Mouse (Mus musculus): ENCODE data around the gene Copz2. TPM values are rescaled to one million over a fixed set of nuclear protein-coding genes. Genes with fewer than 3 reads are reported as not detected.

The Copz2 gene
- polyA plus RNA-seq, 1 experiment: 23.9 TPM

- TF ChIP-seq EP300 (IDR thresholded peaks at IDR 0.05; ENCODE audit: insufficient read depth, low read depth, low read length): no peak
- TF ChIP-seq CTCF (IDR thresholded peaks at IDR 0.05; ENCODE audit: low read depth, low read length): no peak
- no peak for TF ChIP-seq POLR2A (IDR thresholded peaks at IDR 0.05; ENCODE audit: insufficient read depth, low read length)
- Histone ChIP-seq H3K36me3 (ENCODE audit: control insufficient read depth, insufficient read depth, low read length, poor library complexity, severe bottlenecking) (peaks cover 19% of the 10 kb centered on the region), H3K27me3 (ENCODE audit: control insufficient read depth, insufficient read depth, low read length, poor library complexity, severe bottlenecking) (no peaks in the 10 kb centered on the region), H3K27ac (ENCODE audit: insufficient read depth, low read length) (peak overlapping the region; percentile 91), H3K4me1 (ENCODE audit: control insufficient read depth, insufficient read depth, low read length) (no peaks in the 10 kb centered on the region), H3K4me3 (ENCODE audit: low read depth, low read length) (peak overlapping the region; percentile 88), H3K9ac (ENCODE audit: low read depth, poor library complexity, severe bottlenecking) (peak overlapping the region; percentile 72), H3K9me3 (replicated peaks; ENCODE audit: control insufficient read depth, insufficient read depth, low read length, poor library complexity, severe bottlenecking) (no peaks in the 10 kb centered on the region)
These were observed 19.0 kb upstream of the Copz2 start for GRCm38 (mm10) chr11:96830539-96831216.

GRCm38 (mm10) chr11:96831516-96831915 is 18.2 kb upstream of the Copz2 start:
- no peaks in the 10 kb centered on the region for H3K27me3 ChIP-seq (ENCODE audit: control insufficient read depth, insufficient read depth, low read length, poor library complexity, severe bottlenecking)
- no peaks in the 10 kb centered on the region for H3K9me3 ChIP-seq (replicated peaks; ENCODE audit: control insufficient read depth, insufficient read depth, low read length, poor library complexity, severe bottlenecking)
- peak overlapping the region; percentile 49; the same call in 1 of the 2 replicates for H3K9ac ChIP-seq (ENCODE audit: low read depth, poor library complexity, severe bottlenecking)
- no peaks in the 10 kb centered on the region for H3K4me1 ChIP-seq (ENCODE audit: control insufficient read depth, insufficient read depth, low read length)
- H3K27ac ChIP-seq (ENCODE audit: insufficient read depth, low read length): peak overlapping the region; percentile 94
- peak overlapping the region; percentile 23; the same call in 1 of the 2 replicates for H3K4me3 ChIP-seq (ENCODE audit: low read depth, low read length)
- peaks cover 12% of the 10 kb centered on the region for H3K36me3 ChIP-seq (ENCODE audit: control insufficient read depth, insufficient read depth, low read length, poor library complexity, severe bottlenecking)
- TF ChIP-seq CTCF (IDR thresholded peaks at IDR 0.05; ENCODE audit: low read depth, low read length) (no peak), EP300 (IDR thresholded peaks at IDR 0.05; ENCODE audit: insufficient read depth, low read depth, low read length) (peak; percentile 42; the same call in 1 of the 2 replicates)

GRCm38 (mm10) chr11:96832541-96832940 is 17.1 kb upstream of the Copz2 start:
- TF ChIP-seq POLR2A (IDR thresholded peaks at IDR 0.05; ENCODE audit: insufficient read depth, low read length) (no peak), CTCF (IDR thresholded peaks at IDR 0.05; ENCODE audit: low read depth, low read length) (no peak), EP300 (IDR thresholded peaks at IDR 0.05; ENCODE audit: insufficient read depth, low read depth, low read length) (no peak)
- H3K9ac ChIP-seq (ENCODE audit: low read depth, poor library complexity, severe bottlenecking): no peak overlapping the region
- no peak overlapping the region for H3K4me3 ChIP-seq (ENCODE audit: low read depth, low read length)

GRCm38 (mm10) chr11:96832973-96833372 is 16.7 kb upstream of the Copz2 start:
- no peaks in the 10 kb centered on the region for H3K4me1 ChIP-seq (ENCODE audit: control insufficient read depth, insufficient read depth, low read length)
- H3K27me3 ChIP-seq (ENCODE audit: control insufficient read depth, insufficient read depth, low read length, poor library complexity, severe bottlenecking): no peaks in the 10 kb centered on the region
- no peak overlapping the region for H3K27ac ChIP-seq (ENCODE audit: insufficient read depth, low read length)
- no peaks in the 10 kb centered on the region for H3K9me3 ChIP-seq (replicated peaks; ENCODE audit: control insufficient read depth, insufficient read depth, low read length, poor library complexity, severe bottlenecking)
- no peak for TF ChIP-seq CTCF (IDR thresholded peaks at IDR 0.05; ENCODE audit: low read depth, low read length)
- TF ChIP-seq EP300 (IDR thresholded peaks at IDR 0.05; ENCODE audit: insufficient read depth, low read depth, low read length): no peak
- TF ChIP-seq POLR2A (IDR thresholded peaks at IDR 0.05; ENCODE audit: insufficient read depth, low read length): no peak
- no peak overlapping the region for H3K9ac ChIP-seq (ENCODE audit: low read depth, poor library complexity, severe bottlenecking)
- no peak overlapping the region for H3K4me3 ChIP-seq (ENCODE audit: low read depth, low read length)
- peaks cover 1% of the 10 kb centered on the region; the same call in 1 of the 2 replicates for H3K36me3 ChIP-seq (ENCODE audit: control insufficient read depth, insufficient read depth, low read length, poor library complexity, severe bottlenecking)

More at GRCm38 (mm10) chr11:96832541-96832940, 17.1 kb upstream of the Copz2 start:
- H3K4me1 ChIP-seq (ENCODE audit: control insufficient read depth, insufficient read depth, low read length): no peaks in the 10 kb centered on the region
- peaks cover 4% of the 10 kb centered on the region for H3K36me3 ChIP-seq (ENCODE audit: control insufficient read depth, insufficient read depth, low read length, poor library complexity, severe bottlenecking)
- no peaks in the 10 kb centered on the region for H3K27me3 ChIP-seq (ENCODE audit: control insufficient read depth, insufficient read depth, low read length, poor library complexity, severe bottlenecking)
- H3K27ac ChIP-seq (ENCODE audit: insufficient read depth, low read length): no peak overlapping the region
- H3K9me3 ChIP-seq (replicated peaks; ENCODE audit: control insufficient read depth, insufficient read depth, low read length, poor library complexity, severe bottlenecking): no peaks in the 10 kb centered on the region

- H3K27ac ChIP-seq (ENCODE audit: insufficient read depth, low read length): no peak overlapping the region
- H3K9me3 ChIP-seq (replicated peaks; ENCODE audit: control insufficient read depth, insufficient read depth, low read length, poor library complexity, severe bottlenecking): no peaks in the 10 kb centered on the region
- no peaks in the 10 kb centered on the region for H3K36me3 ChIP-seq (ENCODE audit: control insufficient read depth, insufficient read depth, low read length, poor library complexity, severe bottlenecking)
- no peaks in the 10 kb centered on the region for H3K4me1 ChIP-seq (ENCODE audit: control insufficient read depth, insufficient read depth, low read length)
- no peak overlapping the region for H3K9ac ChIP-seq (ENCODE audit: low read depth, poor library complexity, severe bottlenecking)
- H3K27me3 ChIP-seq (ENCODE audit: control insufficient read depth, insufficient read depth, low read length, poor library complexity, severe bottlenecking): no peaks in the 10 kb centered on the region
- H3K4me3 ChIP-seq (ENCODE audit: low read depth, low read length): no peak overlapping the region
- TF ChIP-seq POLR2A (IDR thresholded peaks at IDR 0.05; ENCODE audit: insufficient read depth, low read length) (no peak), EP300 (IDR thresholded peaks at IDR 0.05; ENCODE audit: insufficient read depth, low read depth, low read length) (no peak), CTCF (IDR thresholded peaks at IDR 0.05; ENCODE audit: low read depth, low read length) (no peak)
These were observed 15.5 kb upstream of the Copz2 start for GRCm38 (mm10) chr11:96834127-96834526.

GRCm38 (mm10) chr11:96837298-96837697 is 12.4 kb upstream of the Copz2 start:
- no peaks in the 10 kb centered on the region for H3K36me3 ChIP-seq (ENCODE audit: control insufficient read depth, insufficient read depth, low read length, poor library complexity, severe bottlenecking)
- H3K27me3 ChIP-seq (ENCODE audit: control insufficient read depth, insufficient read depth, low read length, poor library complexity, severe bottlenecking): no peaks in the 10 kb centered on the region
- TF ChIP-seq CTCF (IDR thresholded peaks at IDR 0.05; ENCODE audit: low read depth, low read length) (peak; percentile 40), POLR2A (IDR thresholded peaks at IDR 0.05; ENCODE audit: insufficient read depth, low read length) (no peak)
- no peaks in the 10 kb centered on the region for H3K4me1 ChIP-seq (ENCODE audit: control insufficient read depth, insufficient read depth, low read length)
- H3K9me3 ChIP-seq (replicated peaks; ENCODE audit: control insufficient read depth, insufficient read depth, low read length, poor library complexity, severe bottlenecking): no peaks in the 10 kb centered on the region
- H3K27ac ChIP-seq (ENCODE audit: insufficient read depth, low read length): no peak overlapping the region
- H3K9ac ChIP-seq (ENCODE audit: low read depth, poor library complexity, severe bottlenecking): no peak overlapping the region
- no peak overlapping the region for H3K4me3 ChIP-seq (ENCODE audit: low read depth, low read length)
